Mouse (Mus musculus): ENCODE data around the gene Hist1h2br. TPM values are rescaled to one million over a fixed set of nuclear protein-coding genes. Genes with fewer than 3 reads are reported as not detected.

The Hist1h2br gene
- total RNA-seq (2015), result 378 and 381 TPM in 2 replicates
- 447 and 545 TPM in 2 replicates for total RNA-seq (2017)

- ATAC-seq (replicated peaks; ENCODE audit: poor library complexity), result peak; percentile 67
Observed at GRCm38 (mm10) chr13:21833461-21833860, at the start of gene Hist1h2br, which contains the start of gene Hist1h2ap. Hist1h2br (plus strand) TSS chr13:21833743. Hist1h2ap (minus strand) TSS chr13:21833507.

- ATAC-seq (replicated peaks; ENCODE audit: poor library complexity), result no peak
Observed at GRCm38 (mm10) chr13:21784311-21784710, 49.2 kb upstream of the Hist1h2br start.

- ATAC-seq (replicated peaks; ENCODE audit: poor library complexity), result no peak
Observed at GRCm38 (mm10) chr13:21786189-21786898, 47.2 kb upstream of the Hist1h2br start.

GRCm38 (mm10) chr13:21786899-21787629 lies 46.5 kb upstream of the Hist1h2br start, which contains the start of the genes Hist1h2an and Hist1h2bp:
Hist1h2an (minus strand) TSS chr13:21787218.
Hist1h2bp (plus strand) TSS chr13:21787461.
- peak; percentile 76 for ATAC-seq (replicated peaks; ENCODE audit: poor library complexity)

- ATAC-seq (replicated peaks; ENCODE audit: poor library complexity), result no peak
Observed at GRCm38 (mm10) chr13:21787760-21788593, 45.6 kb upstream of the Hist1h2br start.

GRCm38 (mm10) chr13:21789925-21790324 lies 43.6 kb upstream of the Hist1h2br start:
- no peak for ATAC-seq (replicated peaks; ENCODE audit: poor library complexity)

GRCm38 (mm10) chr13:21790601-21791283 lies 42.8 kb upstream of the Hist1h2br start:
- no peak for ATAC-seq (replicated peaks; ENCODE audit: poor library complexity)

GRCm38 (mm10) chr13:21795584-21795983 lies 38.0 kb upstream of the Hist1h2br start:
- no peak for ATAC-seq (replicated peaks; ENCODE audit: poor library complexity)

GRCm38 (mm10) chr13:21797163-21797562 lies 36.4 kb upstream of the Hist1h2br start:
- ATAC-seq (replicated peaks; ENCODE audit: poor library complexity), result peak; percentile 98

- peak; percentile 99 for ATAC-seq (replicated peaks; ENCODE audit: poor library complexity)
Observed at GRCm38 (mm10) chr13:21803058-21803457, 30.5 kb upstream of the Hist1h2br start.

GRCm38 (mm10) chr13:21810073-21810472 lies 23.5 kb upstream of the Hist1h2br start, which contains the start of the genes Hist1h2bq and Hist1h2ao:
Hist1h2bq (minus strand) TSS chr13:21810197.
Hist1h2ao (plus strand) TSS chr13:21810465.
- ATAC-seq (replicated peaks; ENCODE audit: poor library complexity), result peak; percentile 69

GRCm38 (mm10) chr13:21811074-21811473 lies 22.5 kb upstream of the Hist1h2br start:
- peak; percentile 24 for ATAC-seq (replicated peaks; ENCODE audit: poor library complexity)

- ATAC-seq (replicated peaks; ENCODE audit: poor library complexity), result peak; percentile 52
Observed at GRCm38 (mm10) chr13:21811539-21811938, 22.0 kb upstream of the Hist1h2br start, which contains the start of gene Hist1h4m. Hist1h4m (plus strand) TSS chr13:21811746.

- ATAC-seq (replicated peaks; ENCODE audit: poor library complexity), result peak; percentile 49
Observed at GRCm38 (mm10) chr13:21812092-21812491, 21.5 kb upstream of the Hist1h2br start.

GRCm38 (mm10) chr13:21820082-21820890 lies 13.3 kb upstream of the Hist1h2br start:
- peak; percentile 71 for ATAC-seq (replicated peaks; ENCODE audit: poor library complexity)

GRCm38 (mm10) chr13:21828511-21828910 lies 5.0 kb upstream of the Hist1h2br start:
- no peak for ATAC-seq (replicated peaks; ENCODE audit: poor library complexity)

GRCm38 (mm10) chr13:21830344-21830743 lies 3.2 kb upstream of the Hist1h2br start:
- ATAC-seq (replicated peaks; ENCODE audit: poor library complexity), result no peak

- peak; percentile 46 for ATAC-seq (replicated peaks; ENCODE audit: poor library complexity)
Observed at GRCm38 (mm10) chr13:21831418-21832394, 1.8 kb upstream of the Hist1h2br start, which contains the start of gene Hist1h4n. Hist1h4n (minus strand) TSS chr13:21832196.
